Mouse (Mus musculus) retina, embryonic 14.5 days (tissue): ENCODE results near the gene Cpxcr1.

Source experiments
- DNase-seq: peaks from one replicate; pipeline ENCODE4 v3.0.0-alpha.2; 2015; ENCODE audit warnings: low spot score

Cpxcr1 gene

GRCm38 (mm10) chrX:116448644-116449043 is at the start of gene Cpxcr1:
TSS of gene Cpxcr1 (plus strand) at chrX:116448944.
- no peak for DNase-seq
